Mouse (Mus musculus) thymus, adult 2 months (tissue): ENCODE data around the gene Ranbp10.

Experiments
- CTCF ChIP-seq: fragments of 200-500 bp; IDR thresholded peaks from 2 replicates; pipeline ENCODE4 v1.5.1; 2012; ENCODE audit warnings: mild to moderate bottlenecking, control low read depth, low read length, moderate library complexity, borderline replicate concordance; ENCODE audit not compliant: control insufficient read depth, poor library complexity, insufficient read depth; ENCODE audit errors: extremely low read depth
- POLR2A ChIP-seq: fragments of 200-500 bp; IDR thresholded peaks from 2 replicates; pipeline ENCODE4 v1.6.1; 2012; ENCODE audit warnings: mild to moderate bottlenecking, low read length, control low read depth, moderate library complexity; ENCODE audit not compliant: control insufficient read depth, poor library complexity, insufficient read depth; ENCODE audit errors: extremely low read depth

DNA sequence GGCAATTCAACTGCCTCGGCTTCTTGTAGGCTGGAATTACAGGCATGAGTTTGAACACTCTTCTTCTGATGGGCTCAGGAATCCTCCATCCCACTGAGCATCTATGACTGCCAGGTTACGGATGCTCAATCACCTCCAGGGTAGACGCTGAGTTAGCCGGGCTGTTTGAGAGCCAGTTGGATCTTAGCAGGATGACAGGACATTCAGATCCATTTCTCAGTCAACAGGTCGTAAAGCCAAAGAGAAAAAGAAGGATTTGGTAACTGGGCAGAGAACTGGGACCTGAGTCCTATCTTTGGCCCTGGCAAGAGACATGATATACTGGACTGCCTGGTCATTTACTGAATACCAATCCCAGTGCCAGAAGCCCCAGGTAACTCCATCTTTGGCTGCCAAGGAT is 87.9 kb downstream of the Ranbp10 start:
- no peak for TF ChIP-seq CTCF
- TF ChIP-seq POLR2A: no peak
